Mouse (Mus musculus) liver, embryonic 14.5 days (tissue): Measurements from ENCODE around the gene Abi2.
A peak's percentile ranks its signal among the peaks of the same experiment; 100 is the strongest.

Experiments used
- CTCF ChIP-seq: IDR thresholded peaks from 2 replicates; pipeline ENCODE4 v1.5.1; 2016; ENCODE audit warnings: antibody characterized with exemption, low read depth, control low read depth
- EP300 ChIP-seq: IDR thresholded peaks from 2 replicates; pipeline ENCODE4 v1.6.1; 2016; ENCODE audit warnings: antibody characterized with exemption, low read depth

DNA sequence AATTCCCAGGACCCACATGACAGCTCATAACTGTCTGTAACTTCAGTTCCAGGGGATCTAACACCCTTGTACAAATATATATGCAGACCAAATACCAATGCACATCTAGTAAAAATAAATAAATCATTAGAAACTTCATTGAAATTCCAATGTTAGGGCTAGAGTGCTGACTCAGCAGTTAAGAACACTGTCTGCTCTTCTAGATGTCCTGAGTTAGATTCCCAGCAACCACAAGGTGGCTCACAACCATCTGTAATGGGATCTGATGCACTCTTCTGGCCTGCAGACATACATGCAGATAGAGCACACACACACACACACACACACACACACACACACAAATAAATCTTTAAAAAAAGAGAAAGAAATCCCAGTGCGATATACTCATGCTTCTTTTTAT is 4.6 kb upstream of the Abi2 start:
- TF ChIP-seq CTCF, result peak; percentile 20; the same call in 1 of the 2 replicates
- no peak for TF ChIP-seq EP300
